26 mouse cellular contexts compared by ENCODE assay signal in the genomic region with DNA sequence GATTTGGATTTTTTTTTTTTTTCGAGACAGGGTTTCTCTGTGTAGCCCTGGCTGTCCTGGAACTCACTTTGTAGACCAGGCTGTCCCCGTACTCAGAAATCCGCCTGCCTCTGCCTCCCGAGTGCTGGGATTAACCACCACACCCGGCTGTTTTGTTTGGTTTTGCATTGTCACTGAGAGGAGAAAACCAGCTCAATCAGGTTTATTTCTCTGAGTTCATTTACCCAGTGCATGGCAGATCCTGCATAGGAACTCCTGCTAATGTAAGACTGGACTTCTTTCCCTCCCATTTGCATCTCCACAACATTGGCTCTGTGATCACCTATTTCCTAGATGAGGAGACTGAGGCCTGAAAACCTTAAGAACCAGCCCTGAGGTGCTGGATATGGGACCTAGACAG. TPM values are rescaled to one million over a fixed set of nuclear protein-coding genes. Genes with fewer than 3 reads are reported as not detected.
DNase-seq lines count a peak whose midpoint lies in the region; ATAC-seq lines count a peak whose summit lies in the region.
"Had no signal": no experiment of that assay in that cellular context is flagged by ENCODE, and none has a peak within 500 bp of the region (broad histone marks: within the 10 kb centered on the region; RNA-seq: fewer than 3 reads in every experiment).

No protein-coding gene starts in this region.

- H3K4me2 ChIP-seq in heart, embryonic 11.5 days = no peak overlapping the region
- H3K4me2 ChIP-seq in heart, embryonic 15.5 days = no peak overlapping the region
- H3K4me2 ChIP-seq: embryonic facial prominence, embryonic 12.5 days; embryonic facial prominence, embryonic 15.5 days; hindbrain, embryonic 12.5 days; hindbrain, embryonic 15.5 days had no signal

- no peak for DNase-seq in heart, postnatal 36 days
- DNase-seq in heart, adult 18-20 months = no peak
- DNase-seq in ES-CJ7 (ENCODE audit: low read depth, low spot score) (peak; percentile 75), ZHBTc4 (ENCODE audit: low read depth, low spot score) (peak; percentile 78)
- DNase-seq in thymus, postnatal 0 days (ENCODE audit: low spot score) = no peak
- DNase-seq: adrenal gland, adult 2 months; adrenal gland, postnatal 14 days; B cell, adult 2 months; cerebellum, adult 11 months; cerebellum, adult 2 months; cerebellum, adult 9-11 months; cerebellum, postnatal 25 days; forebrain, postnatal 0 days; gastrocnemius, adult 2 months; gastrocnemius, postnatal 14 days; heart, postnatal 10 days; kidney, adult 2 months had no signal

- H3K36me3 ChIP-seq in heart, embryonic 11.5 days (ENCODE audit: control insufficient read depth, insufficient read depth, low read length) = no peaks in the 10 kb centered on the region
- no peaks in the 10 kb centered on the region for H3K36me3 ChIP-seq in heart, embryonic 15.5 days
- H3K36me3 ChIP-seq: embryonic facial prominence, embryonic 12.5 days; embryonic facial prominence, embryonic 15.5 days; hindbrain, embryonic 12.5 days; hindbrain, embryonic 15.5 days had no signal

- H3K9me3 ChIP-seq in heart, embryonic 11.5 days (replicated peaks; ENCODE audit: control insufficient read depth, low read length) = 0 out of 2 replicates have a peak, but pooled peaks cover 2% of the 10 kb centered on the region
- H3K9me3 ChIP-seq in heart, embryonic 15.5 days (replicated peaks) = no peaks in the 10 kb centered on the region
- H3K9me3 ChIP-seq: embryonic facial prominence, embryonic 12.5 days; embryonic facial prominence, embryonic 15.5 days; hindbrain, embryonic 12.5 days; hindbrain, embryonic 15.5 days had no signal

- intact Hi-C loops in heart, postnatal 36 days (cut with DNase I) = no loop called here

- no peak overlapping the region for H3K4me3 ChIP-seq in heart, embryonic 11.5 days (ENCODE audit: low read depth, low read length)
- no peak overlapping the region for H3K4me3 ChIP-seq in heart, embryonic 15.5 days
- H3K4me3 ChIP-seq: embryonic facial prominence, embryonic 12.5 days; embryonic facial prominence, embryonic 15.5 days; gastrocnemius, adult 2 months; hindbrain, embryonic 12.5 days; hindbrain, embryonic 15.5 days had no signal

- H3K9ac ChIP-seq in heart, embryonic 11.5 days (ENCODE audit: low read depth, low read length) = no peak overlapping the region
- H3K9ac ChIP-seq in heart, embryonic 15.5 days = no peak overlapping the region
- H3K9ac ChIP-seq: embryonic facial prominence, embryonic 12.5 days; embryonic facial prominence, embryonic 15.5 days; forebrain, postnatal 0 days; hindbrain, embryonic 12.5 days; hindbrain, embryonic 15.5 days had no signal

- no peak for ATAC-seq in heart, embryonic 11.5 days (replicated peaks; ENCODE audit: insufficient number of reproducible peaks, low FRiP score, low TSS enrichment)
- no peak for ATAC-seq in heart, embryonic 15.5 days (replicated peaks; ENCODE audit: insufficient number of reproducible peaks, insufficient read depth, low FRiP score, low read depth)
- ATAC-seq: forebrain, embryonic 14.5 days; forebrain, postnatal 0 days; intestine, postnatal 0 days had no signal

- 79% methylated on average over 5 of the region's 5 CpGs for WGBS in heart, embryonic 11.5 days (ENCODE audit: insufficient replicate concordance)
- 84% methylated on average over 5 of the region's 5 CpGs for WGBS in heart, embryonic 15.5 days

- peaks cover 13% of the 10 kb centered on the region for H3K4me1 ChIP-seq in heart, embryonic 11.5 days (ENCODE audit: control insufficient read depth, insufficient read depth, low read length)
- peaks cover 14% of the 10 kb centered on the region for H3K4me1 ChIP-seq in heart, embryonic 15.5 days (replicated peaks)
- H3K4me1 ChIP-seq: embryonic facial prominence, embryonic 12.5 days; embryonic facial prominence, embryonic 15.5 days; hindbrain, embryonic 12.5 days; hindbrain, embryonic 15.5 days had no signal

- 0 out of 2 replicates have a peak overlapping the region, but pooled peaks have one; percentile 0 for H3K27ac ChIP-seq in heart, embryonic 11.5 days (ENCODE audit: low read depth, low read length)
- peak overlapping the region; percentile 1; the same call in 1 of the 2 replicates for H3K27ac ChIP-seq in heart, embryonic 15.5 days
- H3K27ac ChIP-seq: embryonic facial prominence, embryonic 12.5 days; embryonic facial prominence, embryonic 15.5 days; gastrocnemius, adult 2 months; hindbrain, embryonic 12.5 days; hindbrain, embryonic 15.5 days had no signal

- H3K27me3 ChIP-seq in heart, embryonic 11.5 days (ENCODE audit: control insufficient read depth, insufficient read depth, low read length) = no peaks in the 10 kb centered on the region
- no peaks in the 10 kb centered on the region for H3K27me3 ChIP-seq in heart, embryonic 15.5 days
- H3K27me3 ChIP-seq: CH12.LX; embryonic facial prominence, embryonic 12.5 days; embryonic facial prominence, embryonic 15.5 days; hindbrain, embryonic 12.5 days; hindbrain, embryonic 15.5 days had no signal

RNA-seq across cellular contexts. Expression of a gene that starts 3.0 kb away (rescaled TPM):
- polyA plus RNA-seq in heart, embryonic 11.5 days (2014; fragmentation: Nextera tagmentation; extraction: Ambion mirVana) = 337 and 363 TPM in 2 replicates
- total RNA-seq in heart, postnatal 36 days (2021) = 10 to 100 TPM; 87.1 to 90.7 TPM
- polyA plus RNA-seq in heart, embryonic 15.5 days (2015; fragmentation: Nextera tagmentation; extraction: Ambion mirVana) = 216 and 275 TPM in 2 replicates
- total RNA-seq in heart, adult 18-20 months (2021) = 10 to 100 TPM; 90.8 to 97.5 TPM
- polyA plus RNA-seq in thymus, postnatal 0 days (2015; fragmentation: Nextera tagmentation; extraction: Ambion mirVana) = 437 and 462 TPM in 2 replicates

RNA-seq across cellular contexts. Expression of a gene that starts 14.8 kb away (rescaled TPM):
- polyA plus RNA-seq in heart, embryonic 11.5 days (2014; fragmentation: Nextera tagmentation; extraction: Ambion mirVana) = 72.8 and 94.6 TPM in 2 replicates
- 100 to 1,000 TPM; 119 to 124 TPM for total RNA-seq in heart, postnatal 36 days (2021)
- 37.2 and 45.0 TPM in 2 replicates for polyA plus RNA-seq in heart, embryonic 15.5 days (2015; fragmentation: Nextera tagmentation; extraction: Ambion mirVana)
- 100 to 1,000 TPM in 1 of 2 experiments, 10 to 100 TPM in 1; 99.8 to 110 TPM for total RNA-seq in heart, adult 18-20 months (2021)
- polyA plus RNA-seq in thymus, postnatal 0 days (2015; fragmentation: Nextera tagmentation; extraction: Ambion mirVana) = 45.2 and 48.8 TPM in 2 replicates

RNA-seq across cellular contexts. Expression of a gene that starts 31.2 kb away (rescaled TPM):
- polyA plus RNA-seq in heart, embryonic 11.5 days (2014; fragmentation: Nextera tagmentation; extraction: Ambion mirVana) = 11.8 and 12.4 TPM in 2 replicates
- total RNA-seq in heart, postnatal 36 days (2021) = 10 to 100 TPM; 11.4 to 12.0 TPM
- 10.1 and 13.7 TPM in 2 replicates for polyA plus RNA-seq in heart, embryonic 15.5 days (2015; fragmentation: Nextera tagmentation; extraction: Ambion mirVana)
- total RNA-seq in heart, adult 18-20 months (2021) = 10 to 100 TPM; 10.7 to 11.3 TPM
- 6.4 and 6.9 TPM in 2 replicates for polyA plus RNA-seq in thymus, postnatal 0 days (2015; fragmentation: Nextera tagmentation; extraction: Ambion mirVana)

Comparison
In these comparisons a context has a peak if more than half of its experiments do, and no peak if none do; other contexts are left out.
1. DNase-seq: peak in ES-CJ7 (single experiment) and ZHBTc4 (single experiment); none in heart, postnatal 36 days (0 of 2), heart, adult 18-20 months (0 of 2) and thymus, postnatal 0 days (single experiment).